In genomic region chr10:84604335-84604734, GRCm38 (mm10) we compare ENCODE assay signal across 14 mouse cellular contexts.
"Had no signal": no experiment of that assay in that cellular context is flagged by ENCODE, and none has a peak within 500 bp of the region (broad histone marks: within the 10 kb centered on the region; RNA-seq: fewer than 3 reads in every experiment).

No protein-coding gene starts in this region.

- ATAC-seq: midbrain, embryonic 16.5 days had no signal

- DNase-seq: lung, adult 18-20 months; lung, embryonic 14.5 days; lung, postnatal 10 days; lung, postnatal 4 days; midbrain, embryonic 14.5 days; retina, postnatal 1 day; right cerebral cortex, adult 18-20 months; right cerebral cortex, postnatal 25 days; right cerebral cortex, postnatal 4 days; spleen, adult 18-20 months; thymus, adult 18-20 months; thymus, postnatal 14 days; thymus, postnatal 36 days had no signal
